In genomic region chr1:119499456-119499855, GRCm38 (mm10) we compare ENCODE assay signal across 16 mouse cellular contexts.
"Had no signal": no experiment of that assay in that cellular context is flagged by ENCODE, and none has a peak within 500 bp of the region (broad histone marks: within the 10 kb centered on the region; RNA-seq: fewer than 3 reads in every experiment).

No protein-coding gene starts in this region.

- DNase-seq: kidney, adult 2 months; kidney, postnatal 25 days; layer of hippocampus, adult 9-11 months; left cerebral cortex, postnatal 4 days; lung, adult 18-20 months; lung, postnatal 10 days; lung, postnatal 36 days; midbrain, embryonic 14.5 days; right cerebral cortex, postnatal 14 days; right cerebral cortex, postnatal 4 days; thymus, postnatal 25 days had no signal

- H3K4me3 ChIP-seq: layer of hippocampus, adult 2 months; limb, embryonic 12.5 days; limb, embryonic 15.5 days; lung, embryonic 15.5 days had no signal

- H3K9ac ChIP-seq: limb, embryonic 12.5 days; limb, embryonic 15.5 days; lung, embryonic 15.5 days had no signal

- H3K4me2 ChIP-seq: limb, embryonic 12.5 days; limb, embryonic 15.5 days; lung, embryonic 15.5 days; midbrain, embryonic 11.5 days had no signal

- H3K9me3 ChIP-seq: limb, embryonic 12.5 days; limb, embryonic 15.5 days; lung, embryonic 15.5 days had no signal

- H3K27me3 ChIP-seq: limb, embryonic 12.5 days; limb, embryonic 15.5 days; lung, embryonic 15.5 days had no signal

- H3K27ac ChIP-seq: layer of hippocampus, adult 2 months; limb, embryonic 12.5 days; limb, embryonic 15.5 days; lung, embryonic 15.5 days had no signal
